Mouse (Mus musculus): ENCODE measurements around the gene Timmdc1. TPM values are rescaled to one million over a fixed set of nuclear protein-coding genes. Genes with fewer than 3 reads are reported as not detected.
A peak's percentile ranks its signal among the peaks of the same experiment; 100 is the strongest.

The Timmdc1 gene
- total RNA-seq (2015) (7.0 and 9.2 TPM in 2 replicates), total RNA-seq (2017) (37.1 and 39.0 TPM in 2 replicates)

GRCm38 (mm10) chr16:38522129-38523084 lies at the start of gene Timmdc1:
TSS of gene Timmdc1 (minus strand) at chr16:38522663.
- peak; percentile 97 for ATAC-seq (replicated peaks; ENCODE audit: poor library complexity)

GRCm38 (mm10) chr16:38571481-38571880 lies 49.0 kb upstream of the Timmdc1 start:
- no peak for ATAC-seq (replicated peaks; ENCODE audit: poor library complexity)

GRCm38 (mm10) chr16:38568192-38568591 lies 45.7 kb upstream of the Timmdc1 start:
- ATAC-seq (replicated peaks; ENCODE audit: poor library complexity): no peak

GRCm38 (mm10) chr16:38563516-38563915 lies 41.1 kb upstream of the Timmdc1 start:
- ATAC-seq (replicated peaks; ENCODE audit: poor library complexity): no peak

GRCm38 (mm10) chr16:38562968-38563327 lies 40.5 kb upstream of the Timmdc1 start:
- peak; percentile 47; the same call in 1 of the 2 replicates for ATAC-seq (replicated peaks; ENCODE audit: poor library complexity)

- peak; percentile 98 for ATAC-seq (replicated peaks; ENCODE audit: poor library complexity)
Measured at GRCm38 (mm10) chr16:38562131-38562967, 39.9 kb upstream of the Timmdc1 start.

GRCm38 (mm10) chr16:38558221-38558748 lies 35.8 kb upstream of the Timmdc1 start, which contains the start of gene Tmem39a:
TSS of gene Tmem39a (plus strand) at chr16:38558698.
- ATAC-seq (replicated peaks; ENCODE audit: poor library complexity): no peak

GRCm38 (mm10) chr16:38555988-38556387 lies 33.5 kb upstream of the Timmdc1 start:
- no peak for ATAC-seq (replicated peaks; ENCODE audit: poor library complexity)

- peak; percentile 96 for ATAC-seq (replicated peaks; ENCODE audit: poor library complexity)
Measured at GRCm38 (mm10) chr16:38549479-38550396, 27.3 kb upstream of the Timmdc1 start, which contains the start of gene Poglut1. TSS of gene Poglut1 (minus strand) at chr16:38550258.

GRCm38 (mm10) chr16:38548000-38548399 lies 25.5 kb upstream of the Timmdc1 start:
- ATAC-seq (replicated peaks; ENCODE audit: poor library complexity): peak; percentile 51

- ATAC-seq (replicated peaks; ENCODE audit: poor library complexity): no peak
Measured at GRCm38 (mm10) chr16:38538716-38539380, 16.4 kb upstream of the Timmdc1 start.

- ATAC-seq (replicated peaks; ENCODE audit: poor library complexity): peak; percentile 100
Measured at GRCm38 (mm10) chr16:38536544-38537146, 14.2 kb upstream of the Timmdc1 start.

GRCm38 (mm10) chr16:38526264-38526663 lies 3.8 kb upstream of the Timmdc1 start:
- ATAC-seq (replicated peaks; ENCODE audit: poor library complexity): no peak

GRCm38 (mm10) chr16:38521211-38521987 lies 1.1 kb downstream of the Timmdc1 start:
- no peak for ATAC-seq (replicated peaks; ENCODE audit: poor library complexity)

- no peak for ATAC-seq (replicated peaks; ENCODE audit: poor library complexity)
Measured at GRCm38 (mm10) chr16:38519140-38519539, 3.3 kb downstream of the Timmdc1 start.

GRCm38 (mm10) chr16:38510846-38511245 lies 11.6 kb downstream of the Timmdc1 start:
- ATAC-seq (replicated peaks; ENCODE audit: poor library complexity): no peak

- ATAC-seq (replicated peaks; ENCODE audit: poor library complexity): peak; percentile 100
Measured at GRCm38 (mm10) chr16:38506041-38506634, 16.3 kb downstream of the Timmdc1 start.

GRCm38 (mm10) chr16:38503528-38503927 lies 18.9 kb downstream of the Timmdc1 start:
- no peak for ATAC-seq (replicated peaks; ENCODE audit: poor library complexity)
